Mouse (Mus musculus) C2C12 (cell line): ENCODE measurements around the gene Akap8l. TPM values are rescaled to one million over a fixed set of nuclear protein-coding genes. Genes with fewer than 3 reads are reported as not detected.

ENCODE experiments used
- H3K27me3 ChIP-seq: one replicate; pipeline ENCODE4 v1.6.1; 2011; ENCODE audit not compliant: control insufficient read depth, insufficient read depth, insufficient read length
- H3K36me3 ChIP-seq: one replicate; pipeline ENCODE4 v1.6.1; 2011; ENCODE audit not compliant: control insufficient read depth, insufficient read depth
- H3K4me3 ChIP-seq: one replicate; pipeline ENCODE4 v1.5.1; 2011; ENCODE audit warnings: mild to moderate bottlenecking, control low read depth; ENCODE audit not compliant: poor library complexity, insufficient read depth, severe bottlenecking
- H3K79me2 ChIP-seq: one replicate; pipeline ENCODE4 v1.6.1; 2011; ENCODE audit not compliant: control insufficient read depth, insufficient read depth
- H3K79me3 ChIP-seq: one replicate; pipeline ENCODE4 v1.6.1; 2011; ENCODE audit warnings: low read depth, control low read depth
- H3ac ChIP-seq: one replicate; pipeline ENCODE3; 2011; ENCODE audit warnings: low read depth; ENCODE audit not compliant: control insufficient read depth, insufficient read length
- CEBPB ChIP-seq: IDR thresholded peaks from one replicate; pipeline ENCODE4 v1.6.1; 2011; ENCODE audit warnings: low read depth, mild to moderate bottlenecking, control low read depth, moderate library complexity
- CTCF ChIP-seq: IDR thresholded peaks from one replicate; pipeline ENCODE4 v1.5.1; 2011; ENCODE audit not compliant: control insufficient read depth, insufficient read depth, insufficient read length
- FOSL1 ChIP-seq: IDR thresholded peaks from one replicate; pipeline ENCODE4 v1.8.0; 2011; ENCODE audit warnings: mild to moderate bottlenecking, low read length; ENCODE audit not compliant: poor library complexity, insufficient read depth, severe bottlenecking
- MAX ChIP-seq: IDR thresholded peaks from one replicate; pipeline ENCODE4 v1.6.1; 2011; ENCODE audit warnings: mild to moderate bottlenecking, control low read depth
- MYOD1 ChIP-seq: IDR thresholded peaks from one replicate; pipeline ENCODE4 v1.6.1; 2011; ENCODE audit warnings: low read depth; ENCODE audit not compliant: control insufficient read depth, insufficient read length
- MYOG ChIP-seq: IDR thresholded peaks from one replicate; pipeline ENCODE4 v1.6.1; 2011; ENCODE audit not compliant: control insufficient read depth, insufficient read length; ENCODE audit errors: extremely low read depth
- USF1 ChIP-seq: IDR thresholded peaks from one replicate; pipeline ENCODE4 v1.6.1; 2011; ENCODE audit warnings: low read depth, mild to moderate bottlenecking, control low read depth, moderate library complexity
- long read RNA-seq, 2 experiments: library from polyadenylated mRNA; unstranded; transcript quantifications; one replicate each; pipeline ENCODE4 v2.0.0; 2019 to 2020
- polyA plus RNA-seq: library from polyadenylated mRNA; unstranded; fragments of >200 nt; fragmentation: generic; extraction: Trizol; gene quantifications from one replicate; pipeline ENCODE4 v1.2.1, GENCODE M21; 2012; ENCODE audit warnings: missing spikeins

Akap8l gene
- polyA plus RNA-seq: 10.9 TPM
- long read RNA-seq, experiment 1, transcript Akap8l-201 (14 exons, 2,102 nt): major isoform, 7 of 30 reads
- long read RNA-seq, experiment 1, partial matches to known transcripts: 12 of 30 reads
- long read RNA-seq, experiment 1, other reads (novel, unspliced or antisense): 7 of 30 reads
- long read RNA-seq, experiment 2, transcript Akap8l-209 (15 exons, 1,987 nt): minor isoform, 16 of 67 reads
- long read RNA-seq, experiment 2, transcript Akap8l-201 (14 exons, 2,102 nt): major isoform, 32 of 67 reads
- long read RNA-seq, experiment 2, partial matches to known transcripts: 0 of 67 reads
- long read RNA-seq, experiment 2, other reads (novel, unspliced or antisense): 19 of 67 reads

- Histone ChIP-seq H3K79me3 (peaks cover 8% of the 10 kb centered on the region), H3K27me3 (no peaks in the 10 kb centered on the region), H3K36me3 (peaks cover 19% of the 10 kb centered on the region), H3K4me3 (peak within 1 kb of the TSS; percentile 75), H3K79me2 (peaks cover 34% of the 10 kb centered on the region), H3ac (peak within 1 kb of the TSS; percentile 51)
- TF ChIP-seq MAX (no peak), USF1 (no peak), MYOD1 (no peak), FOSL1 (no peak), CEBPB (no peak), MYOG (no peak), CTCF (no peak)
Observed at GRCm38 (mm10) chr17:32350382-32350983, at the start of gene Akap8l. TSS of gene Akap8l (minus strand) at chr17:32350607.

DNA sequence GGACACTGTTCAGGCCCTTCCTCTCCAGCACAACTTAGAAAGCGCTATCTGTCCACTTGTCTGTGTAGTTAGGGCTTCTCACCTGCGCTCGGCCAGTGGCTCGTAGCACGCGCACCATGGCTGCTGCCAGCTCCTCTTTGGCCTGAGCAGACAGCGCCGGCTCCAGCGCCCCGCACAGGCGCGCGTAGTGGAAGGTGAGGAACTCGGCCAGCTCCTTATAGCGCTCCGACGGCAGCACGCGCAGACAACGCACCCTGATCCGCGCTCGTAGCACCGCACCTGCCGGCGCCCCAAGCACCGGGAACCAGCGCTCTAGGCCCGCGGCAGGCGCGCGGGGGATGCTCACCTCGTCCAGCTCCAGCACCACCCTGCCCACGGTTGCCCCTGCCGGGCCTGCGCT lies 45.9 kb upstream of the Akap8l start:
- TF ChIP-seq USF1 (no peak), MAX (no peak), MYOD1 (no peak), CTCF (no peak), FOSL1 (no peak), CEBPB (no peak), MYOG (no peak)
- Histone ChIP-seq H3K79me2 (no peaks in the 10 kb centered on the region), H3ac (no peak overlapping the region), H3K79me3 (no peaks in the 10 kb centered on the region), H3K27me3 (peaks cover 73% of the 10 kb centered on the region), H3K36me3 (no peaks in the 10 kb centered on the region), H3K4me3 (no peak overlapping the region)

DNA sequence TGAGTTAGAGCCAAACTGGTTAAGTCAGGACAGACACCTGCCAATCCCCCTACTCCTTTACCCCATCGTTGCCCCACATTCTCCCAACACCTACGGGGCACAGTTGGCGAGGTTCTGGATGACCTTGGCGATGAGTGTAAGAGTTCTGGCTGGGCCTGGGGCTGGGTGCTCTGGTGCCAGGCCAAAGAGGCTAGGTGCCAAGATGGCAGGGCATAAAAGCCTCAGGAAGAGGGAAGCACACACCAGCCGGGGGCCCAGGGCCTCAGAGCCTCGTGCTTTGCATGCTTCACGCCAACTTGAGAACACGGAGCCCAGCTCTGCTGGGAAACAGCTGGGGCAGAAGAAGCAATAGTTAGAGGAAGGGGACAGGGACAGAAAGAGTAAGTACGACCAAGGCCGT lies 43.5 kb upstream of the Akap8l start:
- TF ChIP-seq MYOD1: no peak
- TF ChIP-seq MAX: no peak
- no peak for TF ChIP-seq FOSL1
- no peak for TF ChIP-seq MYOG
- TF ChIP-seq CEBPB: no peak
- no peak for TF ChIP-seq CTCF
- TF ChIP-seq USF1: no peak
- Histone ChIP-seq H3K79me2 (no peaks in the 10 kb centered on the region), H3K27me3 (peaks cover 70% of the 10 kb centered on the region), H3ac (no peak overlapping the region), H3K36me3 (no peaks in the 10 kb centered on the region), H3K79me3 (no peaks in the 10 kb centered on the region), H3K4me3 (no peak overlapping the region)

DNA sequence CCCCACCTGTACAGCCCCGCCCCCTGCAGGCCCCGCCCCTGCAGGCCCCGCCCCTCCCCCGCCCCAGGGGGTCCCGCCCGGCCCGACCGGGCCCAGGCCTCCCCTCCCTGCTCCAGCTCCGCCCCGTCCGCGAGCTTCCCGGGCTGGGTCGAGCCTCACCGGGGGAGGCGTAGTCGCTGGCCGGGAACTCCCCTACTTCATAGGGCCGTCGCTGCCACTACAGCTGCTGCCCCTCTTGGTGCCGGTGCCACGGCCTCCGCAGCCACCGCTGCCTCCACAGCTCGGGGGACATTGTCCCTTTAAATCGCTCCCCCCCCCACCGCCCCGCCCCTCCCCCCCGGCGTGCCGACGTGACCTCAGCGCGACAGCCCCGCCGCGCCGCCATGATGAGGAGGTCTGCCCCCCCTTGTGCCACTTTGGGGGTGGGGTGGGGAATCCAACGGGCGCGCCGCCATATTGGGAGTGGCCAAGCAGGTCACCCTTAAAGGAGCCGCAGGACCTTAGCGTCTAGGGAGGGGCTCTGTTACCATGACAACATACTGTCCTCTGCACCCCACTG lies 38.8 kb upstream of the Akap8l start, which contains the start of gene Wiz:
TSS of gene Wiz (minus strand) at position 339 of the 559 bp plus-strand sequence.
- Histone ChIP-seq H3K79me2 (no peaks in the 10 kb centered on the region), H3K4me3 (peak within 1 kb of the TSS; percentile 40), H3K36me3 (no peaks in the 10 kb centered on the region), H3K79me3 (no peaks in the 10 kb centered on the region), H3ac (peak within 1 kb of the TSS; percentile 96), H3K27me3 (peaks cover 24% of the 10 kb centered on the region)
- TF ChIP-seq CTCF: no peak
- TF ChIP-seq MYOD1: no peak
- no peak for TF ChIP-seq FOSL1
- TF ChIP-seq CEBPB: no peak
- TF ChIP-seq MYOG: no peak
- TF ChIP-seq USF1: no peak
- TF ChIP-seq MAX: no peak

DNA sequence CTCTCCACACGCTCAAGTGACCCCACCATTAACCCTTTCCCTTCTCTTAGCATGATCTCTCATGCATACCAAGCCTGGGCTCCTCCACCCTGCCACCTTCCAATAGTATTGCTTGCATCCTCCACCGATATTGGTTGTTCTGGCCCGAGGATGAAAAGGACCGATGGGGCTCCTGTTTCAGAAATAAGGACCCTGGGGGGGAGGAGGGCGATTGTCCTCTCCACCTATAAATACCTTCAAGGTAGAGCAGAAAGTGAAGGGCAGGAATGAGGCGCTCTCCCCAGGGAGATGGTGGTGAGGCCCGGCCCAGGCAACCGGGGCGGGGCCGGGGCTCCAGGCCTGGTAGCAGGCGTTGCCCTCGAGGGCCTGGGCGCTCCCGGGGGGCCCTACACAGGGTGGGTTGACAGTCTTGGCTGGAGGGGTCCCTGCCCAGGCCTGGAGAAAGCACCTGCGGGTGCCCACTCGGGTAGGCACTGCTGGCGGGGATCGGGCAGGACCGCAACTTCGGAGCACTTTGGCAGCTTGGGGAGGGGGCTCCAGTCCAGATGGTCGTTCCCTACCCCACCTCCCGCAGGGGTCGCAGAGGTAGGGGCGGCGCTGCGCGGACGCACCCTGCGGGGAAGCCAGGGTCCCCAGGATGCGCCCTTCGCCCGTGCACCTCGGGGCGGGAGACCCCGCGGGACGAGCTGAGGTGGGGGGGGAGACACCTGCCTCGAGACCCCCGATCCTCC lies 38.1 kb upstream of the Akap8l start:
- Histone ChIP-seq H3K79me2 (no peaks in the 10 kb centered on the region), H3K4me3 (peak overlapping the region; percentile 40), H3K79me3 (no peaks in the 10 kb centered on the region), H3K27me3 (peaks cover 18% of the 10 kb centered on the region), H3ac (peak overlapping the region; percentile 80), H3K36me3 (no peaks in the 10 kb centered on the region)
- no peak for TF ChIP-seq MAX
- no peak for TF ChIP-seq USF1
- TF ChIP-seq FOSL1: no peak
- TF ChIP-seq CTCF: no peak
- TF ChIP-seq MYOD1: no peak
- no peak for TF ChIP-seq CEBPB
- TF ChIP-seq MYOG: no peak
